Mouse (Mus musculus) lung, postnatal 10 days (tissue): Measurements from ENCODE around the gene Mrap.

Experiments used
- DNase-seq: peaks from one replicate; pipeline ENCODE4 v3.0.0; 2021

The Mrap gene

DNA sequence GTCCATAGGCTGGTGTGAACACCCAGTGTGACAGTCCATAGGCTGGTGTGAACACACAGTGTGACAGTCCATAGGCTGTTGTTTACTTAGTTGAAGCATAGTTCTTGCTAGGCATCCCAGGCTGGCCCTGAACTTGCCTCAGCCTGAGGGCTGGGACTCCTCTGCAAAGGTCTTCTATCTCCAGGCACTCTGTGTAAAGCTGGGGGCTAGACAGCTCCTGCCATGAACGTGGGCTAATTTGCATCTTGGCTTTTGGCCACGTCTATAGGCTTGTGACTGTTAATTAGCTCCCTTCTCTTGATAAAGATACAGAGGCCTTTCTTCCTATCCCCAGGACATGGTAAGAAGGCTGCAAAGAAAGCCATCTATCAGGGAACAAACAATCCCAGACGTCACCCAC lies 21.3 kb downstream of the Mrap start:
- DNase-seq = no peak

DNA sequence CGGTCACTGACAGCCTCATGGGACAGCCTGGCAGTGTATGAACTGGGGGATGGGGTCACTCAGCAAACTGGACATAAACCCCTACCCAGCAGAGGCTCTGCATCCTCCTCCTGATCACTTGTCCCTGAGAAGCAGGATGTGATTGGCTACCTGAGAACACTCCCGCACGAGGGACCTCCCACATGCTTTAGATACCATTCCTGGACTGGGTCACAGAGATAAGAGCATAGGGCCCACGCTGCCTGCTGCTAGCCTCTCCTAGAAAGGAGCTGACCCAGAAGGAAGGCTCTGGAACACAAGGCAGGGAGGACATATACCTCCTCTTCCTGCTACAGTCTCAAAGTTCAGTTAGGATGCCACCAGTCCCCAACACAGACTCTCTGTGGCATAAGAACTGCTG lies 22.5 kb downstream of the Mrap start:
- no peak for DNase-seq

DNA sequence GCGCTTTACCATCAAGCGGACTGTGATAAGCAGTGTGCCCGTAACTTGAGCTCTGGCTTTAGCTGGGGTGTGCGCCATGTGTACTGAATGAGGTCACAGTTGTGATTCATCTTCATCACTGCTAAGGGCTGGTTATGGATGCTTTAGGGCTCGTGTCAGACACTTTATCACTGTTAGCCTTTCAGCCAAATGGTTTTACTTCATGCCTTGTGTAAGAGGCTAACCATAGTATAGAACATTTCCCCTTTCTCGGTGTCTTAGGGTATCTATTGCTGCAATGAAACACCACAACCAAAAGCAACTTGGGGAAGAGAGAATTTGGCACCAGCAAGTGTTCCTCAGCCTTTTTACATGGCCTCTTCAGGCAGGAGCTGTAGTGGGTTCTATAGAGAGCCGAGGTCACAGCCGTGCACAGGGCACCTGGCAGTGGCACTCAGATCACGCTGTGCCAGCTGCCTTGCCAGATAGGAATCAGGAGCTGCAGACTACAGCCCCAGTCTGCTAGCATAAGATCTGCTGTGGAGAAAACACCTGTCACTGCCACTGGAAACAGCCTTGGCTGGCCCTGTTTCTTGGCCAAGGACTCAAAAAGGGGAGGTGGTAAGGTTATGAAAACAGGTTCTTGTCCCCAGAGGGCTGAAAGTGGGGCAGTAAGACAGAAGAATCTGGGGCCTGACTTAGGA lies 27.3 kb downstream of the Mrap start:
- no peak for DNase-seq

GRCm38 (mm10) chr16:90766919-90767454 lies 29.0 kb downstream of the Mrap start:
- peak; percentile 17 for DNase-seq

DNA sequence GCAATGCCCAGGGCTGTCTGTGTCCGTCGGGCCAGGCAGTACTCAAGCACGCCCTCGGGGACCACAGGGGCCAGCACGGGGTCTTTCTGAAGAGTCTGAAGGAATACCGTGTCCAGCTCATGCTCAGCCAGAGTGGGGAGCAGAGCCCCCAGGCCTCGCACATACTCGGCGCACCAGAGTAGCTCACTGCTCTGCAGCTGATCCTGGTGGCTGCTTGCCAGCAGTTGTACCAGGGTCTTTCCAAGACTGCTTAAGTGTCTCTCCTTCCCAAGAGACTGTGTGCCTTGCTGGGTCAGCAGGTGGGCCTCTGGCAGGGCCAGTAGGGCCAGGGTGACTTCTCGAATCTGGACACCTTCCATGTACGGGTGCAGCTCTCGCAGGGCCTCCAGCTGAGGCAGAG lies 36.2 kb downstream of the Mrap start:
- DNase-seq = no peak

DNA sequence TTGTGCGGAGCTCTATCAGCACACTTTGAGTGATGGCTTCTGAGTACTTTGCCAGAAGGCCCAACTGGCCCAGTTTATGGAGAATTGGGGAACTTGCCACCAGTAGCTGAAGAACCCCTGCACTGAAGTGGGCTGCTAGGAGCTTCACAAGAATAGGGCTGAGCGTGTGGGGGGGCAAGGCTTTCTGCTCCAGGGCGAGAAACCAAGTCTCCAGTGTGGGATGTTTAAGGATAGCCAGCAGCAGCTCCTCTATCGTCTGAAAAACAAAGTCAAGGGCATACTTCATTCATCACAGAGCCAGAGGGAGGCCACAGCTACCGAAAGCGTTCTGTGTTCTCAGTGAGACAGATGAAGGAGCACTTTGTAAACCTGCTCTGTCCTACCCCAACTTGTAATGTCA lies 36.6 kb downstream of the Mrap start:
- DNase-seq = no peak

- DNase-seq = no peak
Observed at GRCm38 (mm10) chr16:90775946-90776520, 38.0 kb downstream of the Mrap start.

- no peak for DNase-seq
Observed at GRCm38 (mm10) chr16:90779783-90780182, 41.8 kb downstream of the Mrap start.

DNA sequence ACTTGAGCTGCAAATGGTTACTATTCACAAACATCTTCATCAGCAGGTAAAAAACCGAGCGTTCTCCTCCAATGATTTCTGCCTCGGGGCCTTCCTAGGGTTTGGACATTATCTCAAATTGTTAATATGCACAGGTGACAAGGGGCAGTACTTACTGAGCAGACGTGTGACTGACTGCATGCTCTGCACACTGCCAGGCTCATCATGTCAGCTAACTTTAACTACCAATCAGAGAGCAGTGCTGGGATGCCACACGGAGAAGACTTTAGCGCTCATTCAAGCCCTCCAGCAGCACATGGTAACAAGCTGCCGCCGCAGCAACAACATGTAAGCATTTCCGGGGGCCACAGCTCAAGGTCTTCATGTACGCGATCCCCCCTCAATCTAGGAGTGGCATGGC lies 45.3 kb downstream of the Mrap start:
- DNase-seq = no peak

GRCm38 (mm10) chr16:90785257-90785656 lies 47.2 kb downstream of the Mrap start:
- no peak for DNase-seq

GRCm38 (mm10) chr16:90788580-90788979 lies 50.6 kb downstream of the Mrap start:
- DNase-seq = no peak

DNA sequence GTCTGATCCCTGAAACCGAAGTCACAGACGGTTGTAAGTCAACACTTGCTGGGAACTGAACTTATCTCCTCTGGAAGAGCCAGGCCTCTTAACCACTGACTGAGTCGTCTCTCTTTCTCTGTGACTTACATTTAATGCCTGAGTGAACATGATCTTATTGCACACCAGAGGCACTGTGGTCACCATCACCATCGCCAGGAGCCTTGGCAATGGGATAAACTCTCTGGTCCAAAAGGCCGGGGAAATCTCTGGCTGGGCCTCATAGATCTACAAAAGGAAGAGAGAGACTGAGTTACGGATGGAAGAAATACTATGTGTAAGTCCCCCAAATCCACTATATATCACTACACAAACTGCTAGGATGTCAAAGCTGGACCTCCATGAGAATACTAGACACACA lies 52.9 kb downstream of the Mrap start:
- no peak for DNase-seq

GRCm38 (mm10) chr16:90792066-90792465 lies 54.1 kb downstream of the Mrap start:
- DNase-seq = no peak

DNA sequence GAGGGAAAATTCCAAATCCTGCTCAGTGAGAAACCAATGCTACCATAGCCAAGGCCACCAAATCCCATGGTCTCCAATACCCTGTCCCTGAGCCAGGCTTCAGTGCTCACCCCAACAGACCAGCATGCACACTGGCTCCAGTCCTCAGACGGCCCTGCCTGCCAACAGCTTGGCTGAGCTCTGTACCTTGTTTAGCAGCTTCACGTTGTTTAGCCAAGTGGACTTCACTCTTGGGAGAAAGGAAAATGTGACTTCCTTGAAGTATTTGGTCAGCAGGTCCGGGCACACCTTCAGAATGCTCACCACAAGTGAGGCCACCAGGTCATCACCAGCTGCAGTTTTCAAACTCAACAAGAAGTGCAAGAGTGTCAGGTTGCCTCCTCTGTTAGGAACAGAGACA lies 54.5 kb downstream of the Mrap start:
- DNase-seq = no peak

DNA sequence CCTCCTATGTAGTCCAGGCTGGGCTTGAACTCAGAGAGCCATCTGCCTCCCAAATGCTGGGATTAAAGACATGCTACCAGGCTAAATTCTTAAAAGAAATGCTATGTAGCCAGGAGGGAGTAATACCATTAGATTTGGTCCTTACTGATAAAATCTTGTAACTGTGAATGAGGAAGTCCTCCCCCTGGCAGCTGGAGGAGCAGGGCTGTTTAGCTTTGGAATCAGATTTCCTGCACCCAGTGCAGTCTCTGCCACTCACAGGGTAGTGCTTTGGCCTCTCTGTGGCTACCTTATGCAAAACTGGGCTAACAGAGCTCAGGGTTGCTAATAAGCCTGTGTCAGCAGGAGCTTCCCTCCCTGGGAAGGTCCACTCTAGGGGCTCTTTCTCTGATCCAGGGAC lies 56.7 kb downstream of the Mrap start:
- no peak for DNase-seq

GRCm38 (mm10) chr16:90798446-90798845 lies 60.4 kb downstream of the Mrap start:
- no peak for DNase-seq

- no peak for DNase-seq
Observed at GRCm38 (mm10) chr16:90798848-90799247, 60.8 kb downstream of the Mrap start.
